Mouse (Mus musculus) hindbrain, postnatal 0 days (tissue): ENCODE data around the gene Mycbpap. TPM values are rescaled to one million over a fixed set of nuclear protein-coding genes. Genes with fewer than 3 reads are reported as not detected.

Experiments used
- ATAC-seq: fragments of 200-750 bp; cut with Nextera tagmentation; 2 replicates; pipeline ENCODE4 v1.8.0; 2017; ENCODE audit warnings: mild to moderate bottlenecking, moderate TSS enrichment, moderate library complexity
- DNase-seq: peaks from one replicate; pipeline ENCODE4 v3.0.0-alpha.2; 2015; ENCODE audit warnings: low spot score
- H3K27ac ChIP-seq: fragments of 300-500 bp; sonication (generic); 2 replicates; pipeline ENCODE4 v1.5.1; 2014; ENCODE audit warnings: mild to moderate bottlenecking
- H3K27me3 ChIP-seq: fragments of 300-500 bp; sonication (generic); 2 replicates; pipeline ENCODE4 v1.6.1; 2014; ENCODE audit warnings: low read length, mixed read lengths; ENCODE audit not compliant: insufficient read depth
- H3K36me3 ChIP-seq: fragments of 300-500 bp; sonication (generic); 2 replicates; pipeline ENCODE4 v1.6.1; 2014; ENCODE audit warnings: low read length, mixed read lengths; ENCODE audit not compliant: insufficient read depth
- H3K4me1 ChIP-seq: fragments of 300-500 bp; sonication (generic); 2 replicates; pipeline ENCODE4 v1.6.1; 2014; ENCODE audit warnings: antibody characterized with exemption, low read length, mixed read lengths; ENCODE audit not compliant: insufficient read depth
- H3K4me2 ChIP-seq: fragments of 300-500 bp; sonication (generic); 2 replicates; pipeline ENCODE4 v1.6.1; 2014; ENCODE audit warnings: low read depth, mild to moderate bottlenecking, low read length, moderate library complexity, mixed read lengths
- H3K4me3 ChIP-seq: fragments of 300-500 bp; sonication (generic); 2 replicates; pipeline ENCODE4 v1.5.1; 2014; ENCODE audit warnings: low read length
- H3K9ac ChIP-seq: fragments of 300-500 bp; sonication (generic); replicated peaks from 2 replicates; pipeline ENCODE4 v1.6.1; 2014; ENCODE audit warnings: mild to moderate bottlenecking, low read length, moderate library complexity, mixed read lengths
- H3K9me3 ChIP-seq: fragments of 300-500 bp; sonication (generic); 2 replicates; pipeline ENCODE4 v1.6.1; 2016; ENCODE audit warnings: low read length, mixed read lengths
- CTCF ChIP-seq: IDR thresholded peaks from 2 replicates; pipeline ENCODE4 v1.5.1; 2016; ENCODE audit warnings: antibody characterized with exemption, control low read depth, low read depth
- WGBS: fragments of 180-500 bp; shearing (Covaris S2); extraction: QIAGEN DNeasy Blood & Tissue Kit; methylation state at CpG from one replicate; pipeline ENCODE4 v1.1.7; 2014; 5-methylcytosine and 5-hydroxymethylcytosine counted together
- polyA plus RNA-seq: library from polyadenylated mRNA; unstranded; fragments of >200 nt; fragmentation: Nextera tagmentation; extraction: Ambion mirVana; gene quantifications from 2 replicates; pipeline ENCODE4 v1.2.1, GENCODE M21; 2015
- total RNA-seq: library from RNA; depleted of rRNA; stranded (reverse); fragments of >200 nt; gene quantifications from 2 replicates; pipeline ENCODE4 v1.2.3, GENCODE M21; 2014; rRNA removed

Gene Mycbpap
- total and polyA plus RNA-seq, 2 experiments from 2014 or later = 1.1 to 4.8 TPM

DNA sequence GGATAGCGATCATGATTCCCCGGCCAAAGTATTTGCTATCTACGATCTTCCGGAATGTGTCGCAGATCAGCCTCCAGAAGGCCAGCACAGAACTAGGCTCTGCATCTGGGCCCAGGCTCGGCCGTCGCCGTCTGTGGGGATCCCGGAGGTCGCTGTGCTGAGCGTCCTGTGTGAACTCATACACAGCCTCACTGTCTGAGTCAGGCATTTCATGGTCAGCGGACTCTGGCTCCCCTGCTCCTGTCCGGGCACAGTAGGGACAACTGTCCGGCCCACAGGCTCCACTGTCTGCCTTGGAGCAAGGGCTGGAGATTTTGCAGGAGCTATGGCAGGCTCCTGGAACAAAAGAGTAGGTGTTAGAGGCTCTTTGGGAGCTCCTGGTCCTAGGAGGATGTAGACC, 64.5 kb downstream of the Mycbpap start:
- no peak for ATAC-seq
- no peaks in the 10 kb centered on the region for H3K9me3 ChIP-seq
- 84% methylated on average over 15 of the region's 15 CpGs for WGBS

DNA sequence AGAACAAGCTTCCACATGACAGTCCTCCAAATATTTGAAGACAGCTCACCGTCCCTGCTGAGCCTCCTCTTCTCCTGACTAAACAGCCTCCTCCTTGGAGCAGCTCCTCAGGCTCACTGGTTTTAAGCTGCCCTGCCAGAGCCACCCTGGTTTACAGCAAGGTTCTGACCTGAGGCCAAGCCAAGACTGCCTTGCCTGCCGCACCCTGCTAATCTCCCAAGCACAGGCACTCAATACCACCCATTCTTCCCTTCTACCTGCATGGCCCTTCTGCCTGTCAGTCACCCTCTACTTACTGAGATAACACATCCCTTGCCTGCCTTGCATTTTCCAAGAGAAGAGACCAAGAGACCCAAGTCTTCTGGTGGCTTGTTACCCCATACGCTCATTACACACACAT, 65.2 kb downstream of the Mycbpap start:
- 70% methylated on average over 3 of the region's 3 CpGs for WGBS
- peaks cover 19% of the 10 kb centered on the region for H3K36me3 ChIP-seq
- H3K9ac ChIP-seq = no peak overlapping the region; the same call in 1 of the 2 replicates

More for the DNA sequence above, 64.5 kb downstream of the Mycbpap start:
- H3K27ac ChIP-seq = no peak overlapping the region
- peaks cover 23% of the 10 kb centered on the region for H3K36me3 ChIP-seq
- no peak overlapping the region for H3K4me3 ChIP-seq
- H3K4me1 ChIP-seq = peaks cover 10% of the 10 kb centered on the region; the same call in 1 of the 2 replicates
- TF ChIP-seq CTCF = no peak
- no peak overlapping the region; the same call in 1 of the 2 replicates for H3K9ac ChIP-seq
- DNase-seq = no peak
- no peaks in the 10 kb centered on the region for H3K27me3 ChIP-seq
- H3K4me2 ChIP-seq = no peak overlapping the region

DNA sequence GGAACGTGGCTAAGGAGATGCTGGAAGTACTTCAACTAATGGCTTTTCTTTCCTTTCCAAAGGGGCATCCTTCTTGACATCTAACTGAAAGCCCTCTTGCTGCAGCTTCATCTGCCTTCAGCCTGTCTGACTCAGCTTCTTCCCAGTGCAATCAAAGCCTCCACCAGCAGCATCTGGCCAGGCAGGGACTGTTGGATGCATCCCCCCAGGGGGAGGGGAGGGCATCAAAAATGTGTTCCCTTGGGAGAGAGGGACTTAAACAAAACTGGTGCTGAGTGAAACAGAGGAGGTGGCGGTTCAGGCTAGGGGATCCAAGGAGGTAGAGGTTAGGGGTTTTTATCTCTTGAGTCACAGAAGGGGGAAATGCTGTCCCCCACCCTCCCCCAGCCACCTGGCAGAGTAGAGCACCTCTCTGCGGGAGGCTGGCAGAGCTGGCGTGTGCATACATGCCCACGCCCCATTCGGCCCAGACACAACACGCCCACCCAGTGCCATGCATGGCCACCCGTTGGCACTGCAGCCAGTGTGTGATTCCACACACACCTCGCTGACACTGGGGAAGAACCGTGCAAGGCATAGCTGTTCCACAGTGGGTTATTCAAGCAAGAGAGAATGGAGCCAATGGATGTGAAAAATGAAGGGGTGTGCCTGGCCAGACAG, 66.3 kb downstream of the Mycbpap start:
- Histone ChIP-seq H3K9me3 (no peaks in the 10 kb centered on the region), H3K4me1 (peaks cover 13% of the 10 kb centered on the region), H3K4me3 (no peak overlapping the region), H3K9ac (0 out of 2 replicates have a peak overlapping the region, but pooled peaks have one; percentile 3), H3K27ac (no peak overlapping the region), H3K4me2 (no peak overlapping the region), H3K27me3 (no peaks in the 10 kb centered on the region), H3K36me3 (peaks cover 16% of the 10 kb centered on the region)
- WGBS = 60% methylated on average over 10 of the region's 10 CpGs
- 0 out of 2 replicates have a peak, but pooled peaks have one; percentile 42 for ATAC-seq
- no peak for TF ChIP-seq CTCF
- DNase-seq = no peak

More for the DNA sequence above, 65.2 kb downstream of the Mycbpap start:
- Histone ChIP-seq H3K27ac (no peak overlapping the region), H3K4me2 (no peak overlapping the region), H3K4me3 (no peak overlapping the region), H3K4me1 (peaks cover 10% of the 10 kb centered on the region; the same call in 1 of the 2 replicates), H3K27me3 (no peaks in the 10 kb centered on the region), H3K9me3 (no peaks in the 10 kb centered on the region)
- DNase-seq (no peak), ATAC-seq (no peak)
- TF ChIP-seq CTCF = no peak

DNA sequence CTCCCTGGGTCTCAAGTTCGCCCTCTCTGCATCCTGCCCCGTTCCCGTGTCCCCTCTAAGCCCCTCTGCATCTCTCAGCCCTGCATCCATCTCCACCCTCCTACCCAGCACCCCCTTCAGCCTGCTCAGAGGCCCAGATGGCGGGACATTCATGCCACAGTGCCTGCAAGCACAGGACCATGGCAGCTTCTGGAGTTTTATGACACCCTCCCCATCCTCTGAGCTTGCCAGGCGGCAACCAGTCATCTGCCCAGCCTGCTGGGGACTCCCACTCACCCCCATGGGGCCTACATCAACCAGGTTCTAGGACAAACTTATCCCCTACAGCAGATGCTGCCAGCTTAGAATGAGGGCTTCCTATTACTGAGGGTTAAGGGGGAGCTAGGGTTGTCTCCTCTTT, 66.8 kb downstream of the Mycbpap start:
- H3K27ac ChIP-seq = no peak overlapping the region
- 61% methylated on average over 5 of the region's 5 CpGs for WGBS
- peaks cover 13% of the 10 kb centered on the region for H3K4me1 ChIP-seq
- no peak overlapping the region for H3K9ac ChIP-seq
- ATAC-seq (no peak), DNase-seq (no peak)
- no peak for TF ChIP-seq CTCF
- H3K9me3 ChIP-seq = no peaks in the 10 kb centered on the region
- no peak overlapping the region for H3K4me2 ChIP-seq
- no peaks in the 10 kb centered on the region for H3K27me3 ChIP-seq
- H3K36me3 ChIP-seq = peaks cover 16% of the 10 kb centered on the region
- no peak overlapping the region for H3K4me3 ChIP-seq

Other genes with a start within 250 kb of the Mycbpap start
- not detected in 2 replicates for gene Gm21885, start 239.9 kb downstream of the Mycbpap start, total RNA-seq
- gene Gm21885, start 239.9 kb downstream of the Mycbpap start, polyA plus RNA-seq = 0.24 TPM in 1 of 2 replicates, not detected in the other
- 36.8 and 44.3 TPM in 2 replicates for gene Luc7l3, start 199.8 kb downstream of the Mycbpap start, total RNA-seq
- gene Luc7l3, start 199.8 kb downstream of the Mycbpap start, polyA plus RNA-seq = 101 and 115 TPM in 2 replicates
- 48.1 and 69.1 TPM in 2 replicates for gene Ankrd40, start 193.7 kb downstream of the Mycbpap start, total RNA-seq
- 15.1 and 16.2 TPM in 2 replicates for gene Ankrd40, start 193.7 kb downstream of the Mycbpap start, polyA plus RNA-seq
- gene Abcc3, start 128.7 kb downstream of the Mycbpap start, total RNA-seq = 4.5 and 4.7 TPM in 2 replicates
- gene Abcc3, start 128.7 kb downstream of the Mycbpap start, polyA plus RNA-seq = 1.0 and 1.8 TPM in 2 replicates
- gene Cacna1g, start 47.5 kb downstream of the Mycbpap start, total RNA-seq = 87.7 and 90.3 TPM in 2 replicates
- gene Cacna1g, start 47.5 kb downstream of the Mycbpap start, polyA plus RNA-seq = 10.0 and 10.4 TPM in 2 replicates
- 1.5 and 11.8 TPM in 2 replicates for gene Spata20, start 35.6 kb downstream of the Mycbpap start, total RNA-seq
- gene Spata20, start 35.6 kb downstream of the Mycbpap start, polyA plus RNA-seq = 1.0 and 1.6 TPM in 2 replicates
- gene Epn3, start 21.8 kb downstream of the Mycbpap start, total RNA-seq = 2.7 and 6.2 TPM in 2 replicates
- 3.6 and 3.7 TPM in 2 replicates for gene Epn3, start 21.8 kb downstream of the Mycbpap start, polyA plus RNA-seq
- 9.3 and 12.9 TPM in 2 replicates for gene Rsad1, start 27.5 kb upstream of the Mycbpap start, total RNA-seq
- 9.2 and 11.3 TPM in 2 replicates for gene Rsad1, start 27.5 kb upstream of the Mycbpap start, polyA plus RNA-seq
- 0.61 and 1.2 TPM in 2 replicates for gene Chad, start 43.3 kb upstream of the Mycbpap start, total RNA-seq
- 1.2 and 1.4 TPM in 2 replicates for gene Chad, start 43.3 kb upstream of the Mycbpap start, polyA plus RNA-seq
- gene Acsf2, start 80.1 kb upstream of the Mycbpap start, total RNA-seq = 4.8 and 6.8 TPM in 2 replicates
- 2.6 and 2.8 TPM in 2 replicates for gene Acsf2, start 80.1 kb upstream of the Mycbpap start, polyA plus RNA-seq
- 105 and 113 TPM in 2 replicates for gene Lrrc59, start 108.0 kb upstream of the Mycbpap start, total RNA-seq
- gene Lrrc59, start 108.0 kb upstream of the Mycbpap start, polyA plus RNA-seq = 127 and 131 TPM in 2 replicates
- gene Mrpl27, start 132.0 kb upstream of the Mycbpap start, total RNA-seq = 36.3 and 61.2 TPM in 2 replicates
- 178 and 182 TPM in 2 replicates for gene Mrpl27, start 132.0 kb upstream of the Mycbpap start, polyA plus RNA-seq
- gene Eme1, start 132.2 kb upstream of the Mycbpap start, total RNA-seq = 3.8 TPM in 2 replicates
- 1.9 and 2.4 TPM in 2 replicates for gene Eme1, start 132.2 kb upstream of the Mycbpap start, polyA plus RNA-seq
- 44.0 and 53.5 TPM in 2 replicates for gene Xylt2, start 155.8 kb upstream of the Mycbpap start, total RNA-seq
- gene Xylt2, start 155.8 kb upstream of the Mycbpap start, polyA plus RNA-seq = 13.6 and 14.9 TPM in 2 replicates
- 0.63 TPM in 1 of 2 replicates, not detected in the other for gene Gm11541, start 182.8 kb upstream of the Mycbpap start, total RNA-seq
- gene Gm11541, start 182.8 kb upstream of the Mycbpap start, polyA plus RNA-seq = 0.39 and 0.42 TPM in 2 replicates
- gene Cdc34b, start 220.0 kb upstream of the Mycbpap start, total RNA-seq = 0.18 and 1.2 TPM in 2 replicates
- 0.30 TPM in 1 of 2 replicates, not detected in the other for gene Cdc34b, start 220.0 kb upstream of the Mycbpap start, polyA plus RNA-seq